Mouse (Mus musculus) lung, embryonic 15.5 days (tissue): ENCODE measurements at regions not wholly inside any gene's neighbourhood (a gene's known extent, or its start where the extent isn't known, plus 50 kb on each side); places are given as distances from the start of the nearest gene placed in this dataset.
"Not testable (repeated sequence)": the region's sequence is repeated elsewhere in the genome, so short reads cannot be mapped to it uniquely, and the experiment has no call there.

Experiments used
- ATAC-seq: fragments of 200-750 bp; cut with Nextera tagmentation; 2 replicates; pipeline ENCODE4 v1.8.0; 2017; ENCODE audit warnings: moderate number of reproducible peaks, borderline replicate concordance; ENCODE audit not compliant: low FRiP score, low TSS enrichment; ENCODE audit errors: extremely low read depth
- H3K27ac ChIP-seq: fragments of 300-500 bp; sonication (generic); 2 replicates; pipeline ENCODE4 v1.5.1; 2015; ENCODE audit warnings: moderate library complexity, mild to moderate bottlenecking, inconsistent platforms
- H3K27me3 ChIP-seq: fragments of 300-500 bp; sonication (generic); 2 replicates; pipeline ENCODE4 v1.6.1; 2015; ENCODE audit warnings: inconsistent platforms
- H3K36me3 ChIP-seq: fragments of 300-500 bp; sonication (generic); 2 replicates; pipeline ENCODE4 v1.6.1; 2015; ENCODE audit warnings: inconsistent platforms
- H3K4me1 ChIP-seq: fragments of 300-500 bp; sonication (generic); 2 replicates; pipeline ENCODE4 v1.6.1; 2015; ENCODE audit warnings: inconsistent platforms
- H3K4me2 ChIP-seq: fragments of 300-500 bp; sonication (generic); 2 replicates; pipeline ENCODE4 v1.6.1; 2015; ENCODE audit warnings: inconsistent platforms, mild to moderate bottlenecking, moderate library complexity
- H3K4me3 ChIP-seq: fragments of 300-500 bp; sonication (generic); 2 replicates; pipeline ENCODE4 v1.5.1; 2015; ENCODE audit warnings: mild to moderate bottlenecking, inconsistent platforms
- H3K9ac ChIP-seq: fragments of 300-500 bp; sonication (generic); 2 replicates; pipeline ENCODE4 v1.6.1; 2015; ENCODE audit warnings: inconsistent platforms
- H3K9me3 ChIP-seq: fragments of 300-500 bp; sonication (generic); 2 replicates; pipeline ENCODE4 v1.6.1; 2016; ENCODE audit warnings: inconsistent platforms
- WGBS: fragments of 180-500 bp; shearing (Covaris S2); methylation state at CpG from one replicate; pipeline ENCODE4 v1.1.7; 2015; 5-methylcytosine and 5-hydroxymethylcytosine counted together

DNA sequence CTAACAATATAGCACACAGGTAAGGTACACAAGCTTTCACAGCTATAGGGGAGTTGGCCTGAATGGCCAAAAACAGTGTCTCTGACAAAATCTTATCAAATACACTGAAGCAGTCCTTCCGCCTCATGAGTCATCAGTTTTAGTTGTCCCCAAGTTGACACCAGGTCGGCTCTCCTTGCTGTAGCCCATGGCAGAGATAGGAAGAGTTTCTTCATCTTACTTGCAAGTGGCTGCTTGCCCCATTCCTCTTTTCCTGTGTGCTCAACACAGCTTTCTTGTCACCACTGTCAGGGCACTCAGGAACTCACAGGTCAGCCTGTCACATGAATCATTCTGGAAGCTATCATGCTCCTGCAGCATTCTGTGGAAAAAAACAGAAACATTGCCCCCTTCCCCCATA is 77.1 kb downstream of the Olfr721-ps1 start:
- H3K27ac ChIP-seq, H3K27me3 ChIP-seq, H3K4me1 ChIP-seq, H3K4me3 ChIP-seq, H3K36me3 ChIP-seq, H3K4me2 ChIP-seq, H3K9me3 ChIP-seq, H3K9ac ChIP-seq, ATAC-seq: not testable (repeated sequence)
- 51% methylated on average over 2 of the region's 2 CpGs for WGBS

DNA sequence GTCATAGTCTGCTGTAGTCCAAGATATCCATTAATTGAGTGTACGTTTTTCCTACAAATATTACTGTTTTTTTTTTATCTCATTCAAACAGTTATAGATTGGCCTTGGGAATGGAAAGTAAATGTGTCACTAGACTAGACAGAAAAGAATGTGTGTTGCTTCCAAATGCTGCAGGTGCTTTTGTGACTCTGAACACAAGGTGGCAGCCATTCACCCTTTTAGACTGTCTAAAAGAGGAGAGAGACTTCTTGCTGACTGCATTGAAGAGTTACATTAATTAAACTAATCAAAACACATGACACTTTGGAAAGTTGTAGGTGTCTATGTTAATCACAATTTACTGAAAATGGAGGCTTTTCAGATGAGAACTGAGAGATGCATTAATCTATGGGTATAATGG is 80.7 kb downstream of the Olfr721-ps1 start:
- no peaks in the 10 kb centered on the region for H3K27me3 ChIP-seq
- no peak overlapping the region for H3K4me2 ChIP-seq
- 57% methylated on average over 1 of the region's 1 CpGs for WGBS

DNA sequence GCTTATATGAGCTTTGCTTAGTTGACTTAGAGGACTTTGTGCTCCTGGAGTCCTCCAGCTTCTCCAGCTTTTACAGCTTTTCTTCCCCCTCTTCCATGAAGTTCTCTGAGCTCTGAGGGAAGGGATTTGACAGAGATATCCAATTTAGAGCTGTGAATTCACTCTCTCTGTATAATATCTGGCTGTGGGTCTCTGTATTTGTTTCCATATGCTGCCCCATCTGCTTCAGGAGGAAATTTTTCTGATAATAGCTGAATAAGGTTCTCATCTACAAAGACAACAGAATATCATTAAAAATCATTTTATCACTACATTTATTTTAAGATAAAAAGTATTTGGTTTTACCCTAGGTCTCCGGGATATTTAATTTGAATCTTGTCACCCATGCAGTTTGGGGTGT is 85.3 kb downstream of the Olfr721-ps1 start:
- Histone ChIP-seq H3K9ac (no peak overlapping the region), H3K27ac (no peak overlapping the region), H3K27me3 (no peaks in the 10 kb centered on the region), H3K9me3 (no peaks in the 10 kb centered on the region), H3K4me3 (no peak overlapping the region), H3K36me3 (no peaks in the 10 kb centered on the region), H3K4me1 (no peaks in the 10 kb centered on the region), H3K4me2 (no peak overlapping the region)
- 91% methylated on average over 1 of the region's 1 CpGs for WGBS
- no peak for ATAC-seq

More for the DNA sequence above, 80.7 kb downstream of the Olfr721-ps1 start:
- no peak overlapping the region for H3K9ac ChIP-seq
- no peaks in the 10 kb centered on the region for H3K9me3 ChIP-seq
- H3K36me3 ChIP-seq = no peaks in the 10 kb centered on the region
- ATAC-seq = no peak
- no peak overlapping the region for H3K4me3 ChIP-seq
- H3K4me1 ChIP-seq = no peaks in the 10 kb centered on the region
- no peak overlapping the region for H3K27ac ChIP-seq

- H3K27ac ChIP-seq = no peak overlapping the region
- H3K4me3 ChIP-seq = no peak overlapping the region
- no peaks in the 10 kb centered on the region for H3K9me3 ChIP-seq
- H3K27me3 ChIP-seq = no peaks in the 10 kb centered on the region
- ATAC-seq = no peak
- H3K36me3 ChIP-seq = no peaks in the 10 kb centered on the region
- no peaks in the 10 kb centered on the region for H3K4me1 ChIP-seq
- H3K4me2 ChIP-seq = no peak overlapping the region
- H3K9ac ChIP-seq = no peak overlapping the region
These were observed 89.4 kb downstream of the Olfr721-ps1 start for GRCm38 (mm10) chr14:14490501-14490900.

GRCm38 (mm10) chr14:14492041-14492440 is 90.9 kb downstream of the Olfr721-ps1 start:
- no peaks in the 10 kb centered on the region for H3K27me3 ChIP-seq
- H3K36me3 ChIP-seq = no peaks in the 10 kb centered on the region
- H3K9me3 ChIP-seq = no peaks in the 10 kb centered on the region
- no peaks in the 10 kb centered on the region for H3K4me1 ChIP-seq
- no peak overlapping the region for H3K9ac ChIP-seq
- H3K4me2 ChIP-seq = no peak overlapping the region
- no peak for ATAC-seq
- no peak overlapping the region for H3K4me3 ChIP-seq
- no peak overlapping the region for H3K27ac ChIP-seq

- no peak overlapping the region for H3K9ac ChIP-seq
- H3K4me1 ChIP-seq = no peaks in the 10 kb centered on the region
- no peaks in the 10 kb centered on the region for H3K36me3 ChIP-seq
- no peaks in the 10 kb centered on the region for H3K9me3 ChIP-seq
- H3K27me3 ChIP-seq = no peaks in the 10 kb centered on the region
- WGBS = 73% methylated on average over 4 of the region's 4 CpGs
- H3K4me2 ChIP-seq = no peak overlapping the region
- no peak overlapping the region for H3K4me3 ChIP-seq
- ATAC-seq = no peak
- no peak overlapping the region for H3K27ac ChIP-seq
These were observed 110.8 kb downstream of the Olfr721-ps1 start for GRCm38 (mm10) chr14:14511927-14512326.

- no peak overlapping the region for H3K9ac ChIP-seq
- ATAC-seq = no peak
These were observed 112.0 kb downstream of the Olfr721-ps1 start for GRCm38 (mm10) chr14:14513056-14513455.

DNA sequence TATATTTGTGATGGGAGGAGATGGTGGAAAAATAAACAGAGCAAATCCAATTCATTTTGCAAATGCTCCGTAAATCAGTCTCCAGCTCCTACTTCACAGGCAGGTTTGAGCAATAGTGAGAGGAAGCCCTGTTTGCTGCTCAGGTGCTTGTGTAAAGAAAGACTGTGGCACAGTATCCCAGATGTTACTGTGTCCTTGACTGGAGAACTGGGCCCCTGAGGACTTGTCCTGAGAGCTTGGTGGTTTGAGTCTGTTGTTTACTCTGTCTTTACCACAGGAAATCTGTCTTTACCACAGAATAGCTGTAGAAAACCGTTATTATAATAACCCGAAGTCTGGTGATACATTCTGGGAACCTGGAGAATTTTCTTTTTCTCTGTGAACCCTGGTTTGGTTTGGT is 112.4 kb downstream of the Olfr721-ps1 start:
- H3K9ac ChIP-seq = no peak overlapping the region
- H3K4me2 ChIP-seq = no peak overlapping the region
- H3K4me3 ChIP-seq = no peak overlapping the region
- WGBS = 57% methylated on average over 3 of the region's 3 CpGs
- no peak overlapping the region for H3K27ac ChIP-seq
- ATAC-seq = no peak
- H3K36me3 ChIP-seq = no peaks in the 10 kb centered on the region
- H3K27me3 ChIP-seq = no peaks in the 10 kb centered on the region
- H3K9me3 ChIP-seq = no peaks in the 10 kb centered on the region
- H3K4me1 ChIP-seq = no peaks in the 10 kb centered on the region

More at GRCm38 (mm10) chr14:14513056-14513455, 112.0 kb downstream of the Olfr721-ps1 start:
- Histone ChIP-seq H3K36me3 (no peaks in the 10 kb centered on the region), H3K9me3 (no peaks in the 10 kb centered on the region), H3K27me3 (no peaks in the 10 kb centered on the region), H3K4me1 (no peaks in the 10 kb centered on the region), H3K4me2 (no peak overlapping the region), H3K27ac (no peak overlapping the region), H3K4me3 (no peak overlapping the region)
- 79% methylated on average over 2 of the region's 2 CpGs for WGBS

DNA sequence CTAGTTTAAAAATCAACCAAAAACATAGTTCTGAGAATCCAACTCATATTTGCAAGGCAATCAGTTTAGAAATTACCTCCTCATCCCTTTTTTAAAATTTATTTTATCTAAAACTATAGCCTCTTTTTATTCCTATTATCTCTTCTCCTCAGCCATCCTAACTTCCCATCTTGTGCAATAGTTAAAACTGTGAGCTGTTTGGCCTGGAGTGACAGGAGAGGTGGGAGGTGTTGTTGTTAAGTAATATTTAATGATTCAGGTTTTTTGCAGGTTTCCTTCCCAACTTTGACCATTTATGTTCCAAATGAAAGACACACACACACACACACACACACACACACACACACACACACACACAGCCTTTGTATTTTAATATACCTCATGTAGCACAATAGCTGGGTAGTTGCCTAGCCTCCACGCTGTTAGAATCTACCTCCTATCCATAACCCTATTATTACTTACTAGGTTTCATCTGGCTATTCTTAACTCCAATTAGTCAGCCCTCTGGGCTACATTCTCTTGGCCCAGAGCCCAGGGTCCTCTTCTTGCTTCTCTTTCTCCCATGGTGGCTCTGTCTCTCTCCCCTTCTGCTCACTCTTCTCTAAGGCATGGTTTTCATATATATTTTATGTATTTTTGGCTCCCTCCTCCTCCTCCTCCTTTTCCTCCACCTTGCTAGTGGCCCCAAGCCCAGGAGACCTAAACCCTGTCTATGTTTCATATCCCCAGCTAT is 113.5 kb downstream of the Olfr721-ps1 start:
- WGBS = 68% methylated on average over 1 of the region's 1 CpGs

DNA sequence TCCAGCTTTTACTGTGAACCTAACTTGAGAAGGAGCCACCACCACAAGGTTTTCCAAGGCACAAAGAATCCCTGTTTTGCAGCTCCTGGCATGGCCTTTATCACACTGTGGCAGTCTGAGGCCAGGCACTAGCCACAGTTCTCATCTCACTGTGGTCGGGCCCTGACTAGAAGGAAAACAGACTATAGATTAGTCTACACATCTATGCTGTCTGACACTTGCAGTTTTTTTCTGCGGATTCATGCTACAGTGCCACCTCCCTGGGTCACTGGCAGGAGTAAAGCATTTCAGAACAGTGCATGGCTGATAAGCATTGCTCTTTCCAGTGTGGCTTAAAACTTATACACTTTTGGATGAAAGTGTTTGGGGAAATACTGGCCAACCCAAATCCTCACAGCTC is 114.3 kb downstream of the Olfr721-ps1 start:
- no peak overlapping the region for H3K4me2 ChIP-seq
- H3K9ac ChIP-seq = no peak overlapping the region
- 55% methylated on average over 2 of the region's 2 CpGs for whole genome bisulfite sequencing
- H3K9me3 ChIP-seq = no peaks in the 10 kb centered on the region
- ATAC-seq = no peak
- H3K4me1 ChIP-seq = no peaks in the 10 kb centered on the region
- no peaks in the 10 kb centered on the region for H3K36me3 ChIP-seq
- H3K27me3 ChIP-seq = no peaks in the 10 kb centered on the region
- H3K4me3 ChIP-seq = no peak overlapping the region
- H3K27ac ChIP-seq = no peak overlapping the region

More for the DNA sequence above, 113.5 kb downstream of the Olfr721-ps1 start:
- Histone ChIP-seq H3K9ac (no peak overlapping the region), H3K27me3 (no peaks in the 10 kb centered on the region), H3K9me3 (no peaks in the 10 kb centered on the region), H3K4me2 (no peak overlapping the region), H3K4me1 (no peaks in the 10 kb centered on the region), H3K36me3 (no peaks in the 10 kb centered on the region), H3K4me3 (no peak overlapping the region), H3K27ac (no peak overlapping the region)
- no peak for ATAC-seq

GRCm38 (mm10) chr14:14515918-14516317 is 114.8 kb downstream of the Olfr721-ps1 start:
- Histone ChIP-seq H3K36me3 (no peaks in the 10 kb centered on the region), H3K27me3 (no peaks in the 10 kb centered on the region), H3K9me3 (no peaks in the 10 kb centered on the region), H3K27ac (no peak overlapping the region), H3K9ac (no peak overlapping the region), H3K4me2 (no peak overlapping the region), H3K4me3 (no peak overlapping the region), H3K4me1 (no peaks in the 10 kb centered on the region)
- no peak for ATAC-seq
- 74% methylated on average over 5 of the region's 5 CpGs for WGBS

GRCm38 (mm10) chr14:14518027-14518426 is 116.9 kb downstream of the Olfr721-ps1 start:
- no peak overlapping the region for H3K9ac ChIP-seq
- ATAC-seq = no peak
- no peak overlapping the region for H3K4me2 ChIP-seq
- 43% methylated on average over 1 of the region's 1 CpGs for WGBS
- no peak overlapping the region for H3K27ac ChIP-seq
- H3K4me3 ChIP-seq = no peak overlapping the region
- H3K9me3 ChIP-seq = no peaks in the 10 kb centered on the region
- H3K4me1 ChIP-seq = no peaks in the 10 kb centered on the region
- H3K27me3 ChIP-seq = no peaks in the 10 kb centered on the region
- no peaks in the 10 kb centered on the region for H3K36me3 ChIP-seq

DNA sequence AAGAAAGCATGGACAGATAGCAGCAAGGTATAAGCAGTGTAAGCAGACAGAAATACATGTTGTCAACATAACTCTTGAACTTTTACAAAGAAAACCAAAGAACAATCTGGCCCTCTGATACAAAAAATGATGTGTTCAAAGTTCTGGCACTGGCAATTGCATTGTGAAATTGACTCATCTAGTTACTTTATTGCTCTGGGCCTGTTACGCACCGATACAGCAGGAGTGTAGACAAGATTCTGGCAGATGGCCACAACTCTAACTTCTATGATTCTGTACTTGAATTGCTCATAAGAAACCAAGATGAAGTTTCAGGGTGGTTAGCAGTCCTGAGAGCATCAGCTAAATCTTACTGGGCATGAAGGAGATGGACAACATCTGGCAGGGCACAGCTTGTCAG is 117.7 kb downstream of the Olfr721-ps1 start:
- H3K4me2 ChIP-seq = no peak overlapping the region
- no peak overlapping the region for H3K9ac ChIP-seq
- H3K27ac ChIP-seq = no peak overlapping the region
- 45% methylated on average over 2 of the region's 2 CpGs for WGBS
- no peaks in the 10 kb centered on the region for H3K9me3 ChIP-seq
- H3K4me1 ChIP-seq = no peaks in the 10 kb centered on the region
- no peak overlapping the region for H3K4me3 ChIP-seq
- H3K27me3 ChIP-seq = no peaks in the 10 kb centered on the region
- H3K36me3 ChIP-seq = no peaks in the 10 kb centered on the region
- ATAC-seq = no peak
